Mouse (Mus musculus) MEL (cell line): Measurements from ENCODE around the gene Hfe. TPM values are rescaled to one million over a fixed set of nuclear protein-coding genes. Genes with fewer than 3 reads are reported as not detected.

ENCODE experiments used
- DNase-seq: peaks from one replicate; pipeline ENCODE4 v3.0.0; 2011; ENCODE audit warnings: low read depth, low spot score
- H3K27ac ChIP-seq: 2 replicates; pipeline ENCODE4 v1.5.1; 2012; ENCODE audit warnings: low read depth, mild to moderate bottlenecking, control low read depth, low read length, moderate library complexity; ENCODE audit not compliant: control insufficient read depth
- H3K27me3 ChIP-seq, 2 experiments: fragments of 150-350 bp in 1 of 2; sonication (generic) in 1 of 2; 2 replicates each; pipeline ENCODE4 v1.6.1; 2012; ENCODE audit warnings: low read length in 2 of 2, mild to moderate bottlenecking in 2 of 2, improper control_type of control experiment in 1 of 2, moderate library complexity in 1 of 2; ENCODE audit not compliant: insufficient read depth in 2 of 2, control insufficient read depth in 1 of 2
- H3K36me3 ChIP-seq, 2 experiments: 2 replicates each; pipeline ENCODE4 v1.6.1; 2012 to 2014; ENCODE audit warnings: low read length in 2 of 2, improper control_type of control experiment in 1 of 2, inconsistent platforms in 1 of 2, mild to moderate bottlenecking in 1 of 2; ENCODE audit not compliant: insufficient read depth in 2 of 2, control insufficient read depth in 1 of 2
- H3K4me1 ChIP-seq, 2 experiments: fragments of 150-350 bp in 1 of 2; sonication (generic) in 1 of 2; 2 replicates each; pipeline ENCODE4 v1.6.1; 2012; ENCODE audit warnings: low read length in 2 of 2, improper control_type of control experiment in 1 of 2, mild to moderate bottlenecking in 1 of 2; ENCODE audit not compliant: insufficient read depth in 2 of 2, control insufficient read depth in 1 of 2
- H3K4me3 ChIP-seq, 2 experiments: fragments of 150-350 bp in 1 of 2; sonication (generic) in 1 of 2; 2 replicates each; pipeline ENCODE4 v1.5.1; 2012; ENCODE audit warnings: low read depth in 2 of 2, low read length in 2 of 2, mild to moderate bottlenecking in 2 of 2, moderate library complexity in 2 of 2, control low read depth in 1 of 2, improper control_type of control experiment in 1 of 2; ENCODE audit not compliant: control insufficient read depth in 1 of 2, insufficient read depth in 1 of 2
- H3K79me2 ChIP-seq: 2 replicates; pipeline ENCODE4 v1.6.1; 2012; ENCODE audit warnings: mild to moderate bottlenecking, low read length, moderate library complexity; ENCODE audit not compliant: control insufficient read depth, poor library complexity, insufficient read depth
- H3K9ac ChIP-seq: 2 replicates; pipeline ENCODE4 v1.6.1; 2012; ENCODE audit warnings: low read depth, mild to moderate bottlenecking, control low read depth, low read length, moderate library complexity; ENCODE audit not compliant: control insufficient read depth, poor library complexity, severe bottlenecking
- H3K9me3 ChIP-seq: fragments of 150-350 bp; sonication (generic); replicated peaks from 2 replicates; pipeline ENCODE4 v1.6.1; 2012; ENCODE audit warnings: mild to moderate bottlenecking, low read length, improper control_type of control experiment, moderate library complexity; ENCODE audit not compliant: insufficient read depth
- E2F4 ChIP-seq: IDR thresholded peaks from 2 replicates; pipeline ENCODE4 v1.6.1; 2011; ENCODE audit warnings: low read depth, low read length, improper control_type of control experiment, borderline replicate concordance
- EP300 ChIP-seq, 2 experiments: IDR thresholded peaks; 2 replicates each; pipeline ENCODE4 v1.6.1; 2011; ENCODE audit warnings: improper control_type of control experiment in 2 of 2, low read length in 2 of 2, low read depth in 1 of 2, mild to moderate bottlenecking in 1 of 2
- ETS1 ChIP-seq: IDR thresholded peaks from 2 replicates; pipeline ENCODE4 v1.6.1; 2012; ENCODE audit warnings: low read depth, mild to moderate bottlenecking, inconsistent platforms, low read length, improper control_type of control experiment, moderate library complexity
- GATA1 ChIP-seq: IDR thresholded peaks from 2 replicates; pipeline ENCODE4 v1.6.1; 2011; ENCODE audit warnings: low read depth, low read length, improper control_type of control experiment
- HCFC1 ChIP-seq: IDR thresholded peaks from 2 replicates; pipeline ENCODE4 v1.6.1; 2012; ENCODE audit warnings: low read depth, mild to moderate bottlenecking, inconsistent platforms, low read length, improper control_type of control experiment, moderate library complexity
- JUND ChIP-seq: IDR thresholded peaks from 2 replicates; pipeline ENCODE4 v1.6.1; 2011; ENCODE audit warnings: low read depth, mild to moderate bottlenecking, improper control_type of control experiment, low read length
- KAT2A ChIP-seq: conservative IDR thresholded peaks from 2 replicates; pipeline ENCODE4 v1.6.1; 2012; ENCODE audit warnings: low read depth, low read length, improper control_type of control experiment, inconsistent platforms
- MAFK ChIP-seq: IDR thresholded peaks from 2 replicates; pipeline ENCODE4 v1.6.1; 2011; ENCODE audit warnings: low read depth, mild to moderate bottlenecking, low read length, improper control_type of control experiment, borderline replicate concordance
- MAX ChIP-seq: IDR thresholded peaks from 2 replicates; pipeline ENCODE4 v1.6.1; 2011; ENCODE audit warnings: low read length, improper control_type of control experiment
- MAZ ChIP-seq: IDR thresholded peaks from 2 replicates; pipeline ENCODE4 v1.6.1; 2012; ENCODE audit warnings: low read depth, mild to moderate bottlenecking, inconsistent platforms, low read length, improper control_type of control experiment
- MXI1 ChIP-seq: IDR thresholded peaks from 2 replicates; pipeline ENCODE4 v1.6.1; 2011; ENCODE audit warnings: mild to moderate bottlenecking, low read depth, low read length, improper control_type of control experiment
- MYC ChIP-seq: IDR thresholded peaks from 2 replicates; pipeline ENCODE4 v1.6.1; 2011; ENCODE audit warnings: low read depth, mild to moderate bottlenecking, low read length, improper control_type of control experiment, moderate library complexity
- RAD21 ChIP-seq: IDR thresholded peaks from 2 replicates; pipeline ENCODE4 v1.6.1; 2011; ENCODE audit warnings: mild to moderate bottlenecking, low read depth, low read length, improper control_type of control experiment
- RCOR1 ChIP-seq: IDR thresholded peaks from 2 replicates; pipeline ENCODE4 v1.6.1; 2012; ENCODE audit warnings: low read depth, mild to moderate bottlenecking, inconsistent platforms, low read length, improper control_type of control experiment
- SIN3A ChIP-seq: IDR thresholded peaks from 2 replicates; pipeline ENCODE4 v1.6.1; 2012; ENCODE audit warnings: low read length, improper control_type of control experiment, inconsistent platforms
- SMC3 ChIP-seq: IDR thresholded peaks from 2 replicates; pipeline ENCODE4 v1.6.1; 2011; ENCODE audit warnings: low read depth, low read length, improper control_type of control experiment
- TAL1 ChIP-seq: IDR thresholded peaks from 2 replicates; pipeline ENCODE4 v1.6.1; 2012; ENCODE audit warnings: mild to moderate bottlenecking, inconsistent platforms, low read length, moderate library complexity, mixed read lengths
- TBP ChIP-seq: IDR thresholded peaks from 2 replicates; pipeline ENCODE4 v1.8.0; 2011; ENCODE audit warnings: low read depth, low read length, improper control_type of control experiment
- TCF12 ChIP-seq: IDR thresholded peaks from 2 replicates; pipeline ENCODE4 v1.6.1; 2014; ENCODE audit warnings: low read depth, mild to moderate bottlenecking, inconsistent platforms, low read length, improper control_type of control experiment, moderate library complexity
- USF1 ChIP-seq: IDR thresholded peaks from 2 replicates; pipeline ENCODE4 v1.6.1; 2014; ENCODE audit warnings: low read depth, mild to moderate bottlenecking, inconsistent platforms, low read length, improper control_type of control experiment, moderate library complexity
- ZC3H11A ChIP-seq: IDR thresholded peaks from 2 replicates; pipeline ENCODE4 v1.6.1; 2012; ENCODE audit warnings: low read depth, mild to moderate bottlenecking, inconsistent platforms, low read length, improper control_type of control experiment
- polyA plus RNA-seq, 2 experiments: library from polyadenylated mRNA; stranded (reverse) in 1 of 2; unstranded in 1 of 2; fragments of >175 nt in 1 of 2; fragments of >200 nt in 1 of 2; gene quantifications; 2 replicates each; pipeline versions ENCODE4 v1.2.1 to v1.2.4; 2012; ENCODE audit warnings: low replicate concordance in 2 of 2, low read depth in 1 of 2; ENCODE audit not compliant: insufficient read length in 2 of 2, insufficient read depth in 1 of 2, missing spikeins in 1 of 2
- total RNA-seq: library from RNA; depleted of rRNA; stranded (reverse); fragments of 300-350 nt; gene quantifications from 2 replicates; pipeline ENCODE4 v1.2.3, GENCODE M21; 2012

Hfe gene
- total and polyA plus RNA-seq, 3 experiments, result not detected

DNA sequence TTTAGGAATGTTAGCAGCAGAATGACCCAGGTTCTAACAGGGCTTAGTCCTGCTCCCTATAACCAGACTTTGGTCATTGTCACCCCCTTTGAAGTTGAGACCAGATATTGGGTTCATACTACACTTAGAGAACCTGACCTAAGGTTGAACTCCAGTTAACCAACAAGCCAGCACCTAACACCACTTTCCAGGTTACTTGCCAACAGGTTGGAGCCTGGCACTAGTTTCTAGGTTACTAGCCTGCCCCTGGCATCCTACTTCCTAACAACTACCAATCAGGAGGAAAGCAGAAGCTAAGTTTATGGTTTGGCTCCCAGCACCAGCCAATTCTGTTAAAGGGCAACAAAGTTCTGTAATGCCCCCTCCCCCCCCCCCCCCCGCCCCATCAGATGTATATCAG, 14.6 kb upstream of the Hfe start:
- DNase-seq, result peak; percentile 36
- Histone ChIP-seq H3K9me3 (no peaks in the 10 kb centered on the region), H3K4me1 (peaks cover 7 to 23% of the 10 kb centered on the region in 2 experiments), H3K79me2 (no peaks in the 10 kb centered on the region), H3K9ac (no peak overlapping the region; the same call in 1 of the 2 replicates), H3K27ac (no peak overlapping the region), H3K27me3 (no peaks in the 10 kb centered on the region), H3K36me3 (peaks cover 0 to 15% of the 10 kb centered on the region in 2 experiments; a peak in 2 of 4 replicates), H3K4me3 (no peak overlapping the region)
- TF ChIP-seq ZC3H11A, result no peak
- no peak for TF ChIP-seq TBP
- TF ChIP-seq TCF12, result no peak
- TF ChIP-seq ETS1, result 0 out of 2 replicates have a peak, but pooled peaks have one; percentile 3
- no peak for TF ChIP-seq MAFK

DNA sequence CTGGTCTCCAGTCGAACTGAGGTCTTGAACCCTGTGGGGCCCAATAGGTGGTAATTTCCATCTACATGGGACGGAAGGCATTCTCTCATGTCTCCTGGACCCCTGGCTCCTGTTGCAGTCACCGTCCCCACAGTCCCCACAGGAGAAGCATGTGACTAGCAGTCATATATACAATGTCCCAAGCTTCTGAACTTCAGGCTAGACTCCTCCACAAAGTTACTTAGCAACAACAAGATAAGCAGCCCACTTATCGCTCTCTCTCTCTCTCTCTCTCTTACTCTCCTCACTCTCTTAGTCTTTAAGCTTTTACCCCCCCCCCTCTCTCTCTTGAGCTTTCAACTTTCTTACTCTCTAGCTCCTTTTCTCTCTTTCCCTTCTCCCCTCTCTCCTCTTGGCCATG, 13.6 kb upstream of the Hfe start:
- Histone ChIP-seq H3K79me2 (no peaks in the 10 kb centered on the region), H3K9ac (peak overlapping the region; percentile 50), H3K27me3 (no peaks in the 10 kb centered on the region), H3K4me3 (peak overlapping the region; percentile 40 to 43), H3K27ac (peak overlapping the region; percentile 70), H3K9me3 (no peaks in the 10 kb centered on the region), H3K4me1 (peaks cover 7 to 23% of the 10 kb centered on the region in 2 experiments), H3K36me3 (peaks cover 0 to 15% of the 10 kb centered on the region in 2 experiments; a peak in 2 of 4 replicates)
- DNase-seq, result peak; percentile 76
- TF ChIP-seq RAD21 (no peak), SIN3A (peak; percentile 79), TCF12 (0 out of 2 replicates have a peak, but pooled peaks have one; percentile 31), JUND (peak; percentile 99), KAT2A (no peak), MAFK (no peak), RCOR1 (peak; percentile 79), MYC (peak; percentile 71), USF1 (peak; percentile 63), HCFC1 (peak; percentile 35; the same call in 1 of the 2 replicates), MAX (peak; percentile 70), E2F4 (no peak), SMC3 (no peak), GATA1 (peak; percentile 97), MAZ (peak; percentile 74; the same call in 1 of the 2 replicates), MXI1 (peak; percentile 79), ETS1 (peak; percentile 74; the same call in 1 of the 2 replicates), TAL1 (no peak), EP300 (IDR thresholded peaks at IDR 0.05; ENCODE audit: low read depth in 1 of 2, low read length in 2 of 2) (peak; percentile 69 to 84)
